Mouse (Mus musculus): ENCODE measurements around the gene Myl3.
A peak's percentile ranks its signal among the peaks of the same experiment; 100 is the strongest.

The Myl3 gene

DNA sequence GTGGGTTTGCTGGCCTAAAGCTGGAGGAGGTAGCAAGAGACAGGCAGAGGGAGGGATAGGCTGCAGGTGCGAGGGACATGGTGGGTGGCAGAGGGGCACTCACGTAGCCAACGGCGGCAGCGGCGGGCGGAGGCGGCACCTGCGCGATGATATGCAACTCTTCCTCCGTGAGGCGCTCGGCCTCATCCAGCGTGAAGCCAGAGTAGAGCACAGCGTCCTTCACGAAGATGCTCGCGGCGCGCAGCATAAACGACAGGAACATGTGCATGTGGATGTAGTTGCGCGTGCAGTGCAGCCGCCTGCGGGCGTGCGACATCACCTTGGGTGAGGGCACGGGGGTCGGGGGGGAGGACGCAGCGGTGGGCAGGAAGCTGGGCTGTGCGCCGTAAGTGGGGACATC is 14.8 kb upstream of the Myl3 start:
- no peak for DNase-seq (ENCODE audit: extremely low read depth, insufficient read length, low spot score)

DNA sequence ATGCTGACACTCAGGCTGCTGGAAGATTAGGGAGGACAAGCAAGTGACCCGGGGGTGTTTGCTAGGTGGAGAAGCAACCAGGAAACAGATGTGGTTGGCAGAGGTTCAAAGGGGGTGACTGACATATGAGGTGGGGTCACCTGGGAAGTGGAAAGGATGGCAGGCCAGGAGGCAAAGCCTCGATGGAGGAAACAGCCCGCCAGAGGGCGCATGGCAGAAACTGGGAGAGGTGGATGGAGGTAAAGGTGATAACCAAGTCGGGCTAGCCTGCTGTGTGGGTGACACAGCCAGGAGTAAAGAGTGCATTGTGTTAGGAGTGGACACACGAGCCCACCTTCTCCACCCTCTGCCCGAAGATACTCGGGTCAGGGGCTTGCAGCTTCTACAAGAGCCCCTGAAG is 11.8 kb upstream of the Myl3 start:
- no peak for DNase-seq (ENCODE audit: extremely low read depth, insufficient read length, low spot score)

DNA sequence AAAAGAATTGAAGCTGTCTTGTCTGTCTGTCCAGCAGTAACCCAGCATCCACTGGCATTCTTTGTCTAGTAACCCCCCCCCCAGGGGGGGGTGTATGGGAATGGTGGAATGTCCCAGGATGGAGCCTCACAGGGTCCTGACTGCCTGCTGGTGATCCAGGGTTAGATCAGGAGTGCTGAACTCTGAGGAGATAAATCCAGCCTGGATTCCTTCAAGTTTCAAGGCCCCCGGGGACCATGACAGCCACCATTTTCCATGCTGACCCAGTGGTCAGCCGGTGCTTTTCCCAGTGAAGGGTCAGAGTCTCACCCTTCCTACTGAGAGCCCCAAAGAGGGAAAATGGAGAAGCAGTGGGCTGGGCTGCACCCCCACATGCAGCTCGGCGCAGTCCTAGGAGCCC is 9.8 kb upstream of the Myl3 start:
- DNase-seq (ENCODE audit: extremely low read depth, insufficient read length, low spot score) = no peak

DNA sequence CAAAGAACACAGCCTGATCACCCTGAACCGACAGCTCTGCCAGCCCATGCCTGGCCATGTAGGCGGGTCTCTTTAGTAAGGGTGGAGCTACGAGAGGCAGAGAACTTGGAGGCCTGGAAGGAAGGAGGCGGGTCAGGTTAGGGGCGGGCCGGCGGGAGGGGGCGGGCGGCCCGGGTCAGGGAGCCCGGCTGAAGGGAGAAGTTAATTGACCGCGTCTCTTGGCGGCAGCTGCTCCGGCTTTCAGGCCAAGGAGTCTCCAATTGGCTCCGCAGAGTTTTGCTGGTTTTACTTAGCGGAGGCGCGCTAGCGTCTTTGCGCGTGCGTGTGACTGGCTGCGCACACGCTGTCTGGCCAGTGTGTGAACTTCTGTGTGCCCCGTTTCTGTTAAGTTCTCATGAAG is 9.0 kb upstream of the Myl3 start:
- peak; percentile 78 for DNase-seq (ENCODE audit: extremely low read depth, insufficient read length, low spot score)

DNA sequence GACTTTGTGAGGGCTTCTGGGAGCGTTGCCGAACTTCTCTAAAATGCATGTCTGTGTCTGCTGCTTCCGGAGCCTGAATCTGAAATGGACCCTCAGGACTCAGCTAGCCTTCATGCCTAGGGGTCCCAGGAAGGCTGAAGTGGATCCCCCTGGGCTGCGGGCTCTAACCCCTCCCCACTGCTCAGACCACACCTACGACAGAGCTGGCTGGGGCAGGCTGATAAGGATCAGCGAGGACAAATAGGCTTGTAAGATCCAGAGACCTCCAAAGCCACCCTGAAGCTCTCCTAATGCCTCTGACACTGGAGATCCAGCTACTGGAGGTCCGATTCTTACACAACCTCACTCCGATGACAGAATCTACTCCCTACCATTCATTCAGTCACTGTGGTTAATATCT is 8.6 kb upstream of the Myl3 start:
- no peak for DNase-seq (ENCODE audit: extremely low read depth, insufficient read length, low spot score)

DNA sequence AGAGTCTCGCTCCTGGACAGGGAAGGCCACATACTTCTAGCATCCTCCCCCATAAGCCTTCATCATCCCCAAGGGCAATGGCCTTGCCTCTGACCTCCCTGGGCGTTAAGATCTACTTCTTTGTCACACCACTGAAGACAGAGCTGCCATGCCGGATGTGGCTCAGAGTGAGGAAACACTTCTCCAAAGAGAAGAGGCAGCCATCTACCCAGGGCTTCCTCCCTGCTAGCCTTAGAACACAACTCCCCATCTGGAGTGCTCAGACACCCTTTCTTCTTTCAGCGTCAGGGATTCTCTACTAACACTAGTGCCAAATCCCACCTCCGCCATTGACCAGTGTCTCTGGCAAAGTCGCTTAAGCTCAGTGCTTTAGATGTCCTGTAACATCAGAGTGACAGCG is 7.5 kb upstream of the Myl3 start:
- no peak for DNase-seq (ENCODE audit: extremely low read depth, insufficient read length, low spot score)

DNA sequence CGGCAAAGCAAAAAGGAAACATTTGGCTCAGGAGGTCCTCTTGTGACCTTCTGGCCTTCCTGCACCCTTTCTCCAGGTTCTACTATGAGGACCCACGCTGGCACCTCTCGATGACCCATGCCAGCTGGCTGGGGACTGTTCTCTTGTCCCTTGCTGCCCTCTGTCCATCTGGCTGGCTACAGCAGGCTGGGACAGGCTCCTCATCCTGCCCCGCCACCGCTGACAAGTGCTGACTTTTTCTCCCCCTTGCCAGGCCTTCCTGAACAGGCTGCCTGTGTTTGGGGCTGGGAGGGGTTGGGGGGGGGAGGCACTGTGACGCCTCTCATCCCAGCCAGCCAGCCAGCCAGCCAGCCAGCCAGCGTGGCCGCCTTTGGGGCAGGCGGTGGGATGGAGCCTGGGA is 5.3 kb upstream of the Myl3 start:
- no peak for DNase-seq (ENCODE audit: extremely low read depth, insufficient read length, low spot score)

DNA sequence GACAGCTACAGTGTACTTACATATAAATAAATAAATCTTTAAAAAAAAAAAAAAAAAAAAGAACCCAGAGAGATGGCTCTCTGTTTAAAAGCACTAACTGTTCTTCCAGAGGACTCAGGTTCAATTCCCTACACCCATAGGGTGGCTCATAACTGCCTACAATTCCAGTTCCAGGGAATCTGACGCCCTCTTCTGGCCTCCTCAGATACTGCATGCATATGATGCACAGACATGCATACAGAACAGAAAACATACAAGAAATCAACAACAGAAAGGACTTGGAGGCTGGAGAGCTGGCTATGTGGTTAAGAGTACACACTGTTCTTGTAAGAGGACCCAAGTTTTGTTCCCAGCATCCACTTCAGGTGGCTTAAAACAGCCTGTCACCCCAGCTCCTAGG is 3.6 kb upstream of the Myl3 start:
- no peak for DNase-seq (ENCODE audit: extremely low read depth, insufficient read length, low spot score)

DNA sequence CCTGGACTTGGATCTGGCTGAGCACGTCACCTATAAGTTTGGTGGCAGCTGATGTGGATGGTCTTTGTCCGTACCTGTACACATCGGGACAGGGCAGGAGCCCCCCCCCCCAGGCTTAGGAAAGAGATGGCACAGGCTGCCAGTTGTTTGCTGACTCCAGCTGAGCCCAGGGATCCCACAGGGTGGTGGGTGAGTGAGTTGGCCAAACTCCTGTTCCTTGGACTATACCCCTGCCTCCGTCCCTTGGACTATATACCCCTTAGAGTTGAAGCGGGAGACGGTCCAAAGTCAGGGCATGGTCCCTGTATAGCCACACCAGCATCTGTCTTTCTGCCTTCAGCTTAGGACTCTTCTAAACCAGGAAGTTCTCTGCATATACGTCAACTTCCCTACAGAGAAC is 1.7 kb upstream of the Myl3 start:
- no peak for DNase-seq (ENCODE audit: extremely low read depth, insufficient read length, low spot score)

DNA sequence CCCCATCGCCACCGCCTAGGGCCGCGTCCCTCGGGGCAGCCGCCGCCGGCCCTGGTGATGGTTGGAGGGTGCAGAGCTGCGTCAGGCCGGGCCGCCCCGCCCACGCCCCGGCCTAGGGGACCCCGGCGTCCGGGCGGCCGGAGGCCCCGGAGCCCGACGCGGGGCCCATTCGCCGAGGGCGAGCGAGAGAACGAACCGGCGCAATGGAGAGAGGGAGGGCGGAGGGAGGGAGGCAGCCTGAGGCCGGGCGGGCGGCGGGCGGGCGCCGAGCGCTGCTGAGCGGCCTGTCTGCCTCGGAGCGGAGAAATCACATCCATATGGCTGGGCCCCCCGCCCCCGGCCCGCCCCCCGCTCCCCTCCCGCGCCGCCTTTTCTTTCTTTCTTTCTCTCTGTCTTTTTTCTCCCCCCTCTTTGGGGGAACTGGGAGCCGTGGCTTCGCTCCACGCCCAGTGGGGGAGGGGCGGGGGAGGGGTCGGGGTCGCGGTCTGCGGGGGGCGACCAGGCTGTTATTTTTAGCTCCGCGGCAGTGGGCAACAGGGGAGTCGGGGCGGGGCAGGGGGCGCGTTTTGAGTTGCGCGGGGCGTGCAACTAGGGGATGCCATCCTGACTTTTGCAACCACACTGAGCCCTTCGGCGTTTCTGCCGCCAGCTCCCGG is 762 bp downstream of the Myl3 start:
- no peak for DNase-seq (ENCODE audit: extremely low read depth, insufficient read length, low spot score)

DNA sequence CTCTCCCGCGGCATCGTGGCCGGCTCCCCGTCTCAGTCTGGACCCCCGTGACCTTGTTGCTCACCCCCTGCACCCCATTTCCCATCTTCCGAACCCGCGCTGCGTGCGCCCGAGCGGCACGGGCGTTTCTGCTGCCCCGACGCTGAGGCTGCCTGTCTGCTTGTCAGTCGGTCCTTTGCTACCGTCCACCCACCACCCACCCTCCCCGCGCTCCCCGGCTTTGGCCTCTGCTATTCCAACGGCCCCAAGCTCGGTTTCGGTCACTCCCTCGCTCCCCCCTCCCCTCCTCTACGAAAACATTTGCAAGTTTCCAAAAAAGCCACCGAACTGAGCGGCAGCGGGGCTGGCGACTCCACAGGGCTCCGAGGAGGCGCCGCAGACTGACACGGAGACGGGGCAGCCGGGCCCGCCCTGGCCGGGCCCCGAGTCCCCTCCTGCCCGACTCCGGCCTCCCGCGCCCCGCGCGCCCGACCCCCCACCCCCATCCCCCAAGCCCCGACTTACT is 1.3 kb downstream of the Myl3 start:
- DNase-seq (ENCODE audit: extremely low read depth, insufficient read length, low spot score) = no peak

DNA sequence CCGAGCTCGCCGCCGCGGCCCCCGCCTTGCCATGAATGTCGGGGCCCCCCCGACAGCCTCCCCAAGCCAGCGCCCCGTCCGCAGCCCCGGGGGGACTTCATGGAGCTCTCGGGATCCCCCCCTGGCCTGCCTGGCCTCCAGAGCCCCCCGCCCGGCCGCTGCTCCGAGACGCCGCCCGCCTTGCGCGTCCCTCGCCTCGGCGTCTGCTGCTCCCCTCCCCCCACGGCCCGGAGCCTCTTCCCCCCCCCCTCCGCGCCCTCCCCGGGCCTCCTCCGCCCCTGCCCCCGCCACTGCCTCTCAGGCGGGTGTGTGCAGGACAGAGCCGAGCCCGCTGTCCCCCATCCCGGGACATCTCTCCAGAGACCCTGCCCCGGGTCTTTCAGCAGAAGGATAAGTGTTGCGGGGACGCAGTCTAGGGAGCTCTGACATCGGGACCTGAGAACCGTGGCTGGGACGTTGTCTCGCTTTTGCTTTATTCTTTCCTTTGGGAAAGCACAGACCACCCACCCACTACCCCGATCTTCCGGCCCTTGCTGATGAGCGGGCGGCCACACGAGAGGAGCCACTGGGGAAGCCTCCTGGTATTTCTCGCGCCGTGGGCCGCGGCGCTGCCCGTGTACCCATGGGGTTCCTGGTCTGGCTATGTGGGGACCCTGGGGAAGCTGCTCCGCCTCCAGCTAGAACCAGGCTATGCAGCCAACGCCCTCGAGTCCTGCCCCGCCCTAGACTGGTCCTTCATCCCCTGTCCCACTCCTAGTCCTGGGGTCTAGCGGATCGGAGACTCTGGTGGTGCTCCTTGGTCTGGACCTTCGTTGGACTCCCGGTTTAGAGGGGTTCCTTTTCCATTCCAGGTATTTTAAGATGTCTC is 2.0 kb downstream of the Myl3 start:
- no peak for DNase-seq (ENCODE audit: extremely low read depth, insufficient read length, low spot score)

DNA sequence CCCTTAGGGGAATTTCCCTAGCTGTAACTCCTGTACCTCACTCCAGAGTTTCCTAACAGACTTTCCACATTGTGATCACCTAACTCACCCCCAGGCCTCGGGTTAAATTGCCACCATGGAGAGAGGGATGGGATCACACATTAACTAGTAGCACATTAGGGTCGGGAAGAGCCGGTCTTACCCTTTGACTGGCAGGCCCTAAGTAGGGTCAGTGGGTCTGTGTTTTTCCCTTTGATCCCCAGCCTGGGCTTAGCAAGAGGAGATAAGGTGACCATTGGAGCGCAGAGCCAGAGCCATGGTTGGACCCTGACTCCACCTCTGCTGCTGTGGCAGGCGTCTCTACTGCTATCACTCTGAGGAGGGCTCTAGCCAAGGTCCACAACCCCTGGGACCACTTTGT is 4.1 kb downstream of the Myl3 start:
- no peak for DNase-seq (ENCODE audit: extremely low read depth, insufficient read length, low spot score)

DNA sequence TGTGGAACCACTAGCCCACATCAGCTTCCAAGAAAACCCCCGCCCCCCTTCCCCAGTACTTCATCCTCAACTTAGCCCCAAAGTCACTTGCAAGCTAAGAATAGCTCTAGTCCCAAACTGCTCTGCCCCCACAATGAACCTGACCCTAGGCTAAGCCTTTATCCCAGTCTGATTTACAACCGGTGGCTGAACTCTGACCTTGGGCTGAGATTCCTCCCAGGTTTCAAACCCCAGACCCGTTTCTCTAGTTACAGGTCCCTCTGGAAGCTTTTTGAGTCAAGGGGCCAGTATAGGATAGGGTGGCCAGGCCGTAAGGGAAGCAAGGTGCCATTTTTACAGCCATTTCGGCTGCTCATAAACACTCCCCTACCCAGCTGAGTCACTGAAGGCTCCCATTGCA is 4.6 kb downstream of the Myl3 start:
- no peak for DNase-seq (ENCODE audit: extremely low read depth, insufficient read length, low spot score)

DNA sequence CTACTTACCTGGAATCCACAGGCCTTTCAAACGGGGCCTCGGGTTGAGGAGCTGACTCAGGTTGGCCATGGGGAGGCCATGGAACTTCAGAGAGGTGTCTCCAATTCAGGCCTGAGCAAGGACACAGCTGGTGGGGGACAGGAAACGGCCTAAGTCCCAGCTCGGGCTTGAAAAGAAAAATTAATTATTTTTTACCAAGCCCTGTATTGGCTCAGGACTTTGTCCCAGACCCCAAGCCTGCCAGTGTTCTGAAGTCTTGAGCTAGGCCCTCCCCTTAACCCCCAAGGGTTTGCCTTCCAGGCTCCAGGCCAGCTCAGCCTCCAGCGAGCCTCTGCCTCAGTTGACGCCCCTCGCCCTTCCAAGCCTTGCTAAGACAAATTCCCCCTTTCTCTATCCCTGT is 5.3 kb downstream of the Myl3 start, which contains the start of gene Pth1r:
Gene Pth1r, minus strand, starts transcription at position 185 of the 400 bp plus-strand sequence.
- DNase-seq (ENCODE audit: extremely low read depth, insufficient read length, low spot score) = no peak

DNA sequence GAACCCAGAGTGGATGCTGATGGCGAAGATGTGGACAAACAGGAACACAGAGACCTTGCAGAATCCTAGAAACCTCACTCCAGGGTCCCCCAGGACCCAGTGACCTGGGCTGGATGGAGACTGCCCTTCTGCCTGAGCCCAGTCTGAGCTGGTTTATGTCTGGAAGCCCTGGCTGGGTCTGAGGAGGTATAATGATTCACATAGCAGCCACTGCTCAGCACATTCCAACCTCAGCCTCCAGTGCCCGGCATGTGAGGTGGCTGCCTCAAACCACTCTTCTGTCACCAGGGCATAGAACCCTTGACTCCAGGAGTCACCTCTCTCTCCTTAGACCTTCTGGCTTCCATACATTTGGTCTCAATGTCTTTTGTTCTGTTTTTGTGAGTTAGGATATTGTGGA is 6.8 kb downstream of the Myl3 start:
- DNase-seq (ENCODE audit: extremely low read depth, insufficient read length, low spot score) = no peak

DNA sequence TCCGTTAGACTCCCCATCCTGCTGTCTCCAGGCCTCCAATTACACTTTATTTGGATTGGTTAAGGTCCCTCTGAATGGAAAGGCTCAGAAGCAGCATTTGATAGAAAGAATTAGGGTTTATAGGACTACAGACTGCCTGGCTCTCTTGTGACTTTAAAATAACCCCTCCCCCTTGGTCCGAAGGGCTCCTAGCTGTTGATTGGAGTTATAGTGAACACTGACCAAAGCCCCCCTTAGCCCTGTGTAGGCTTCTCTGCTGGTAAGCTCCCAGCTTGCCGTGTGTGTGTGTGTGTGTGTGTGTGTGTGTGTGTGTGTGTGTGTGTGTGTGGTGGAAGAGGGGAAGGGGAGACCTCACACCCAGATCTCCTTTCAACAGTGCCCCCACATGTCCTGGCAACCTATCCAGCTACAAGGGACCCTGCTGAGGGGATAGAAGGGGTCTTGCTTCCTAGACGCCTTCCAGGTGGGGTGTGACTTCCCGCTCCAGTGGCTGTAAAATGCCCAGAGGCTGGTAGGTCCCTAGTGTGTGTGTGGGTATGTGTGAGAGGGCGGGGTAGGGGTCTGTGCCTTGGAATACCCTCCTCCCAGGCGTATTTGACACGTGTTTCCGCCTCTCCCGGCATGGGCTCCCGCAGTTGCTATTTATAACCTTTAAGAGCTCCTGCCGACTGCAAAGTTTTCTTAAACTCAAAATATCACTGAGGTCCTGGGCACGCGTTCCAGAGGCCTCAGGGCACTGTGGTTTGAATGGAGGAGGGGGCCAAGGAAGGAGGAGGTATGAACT is 8.9 kb downstream of the Myl3 start:
- DNase-seq (ENCODE audit: extremely low read depth, insufficient read length, low spot score) = no peak

DNA sequence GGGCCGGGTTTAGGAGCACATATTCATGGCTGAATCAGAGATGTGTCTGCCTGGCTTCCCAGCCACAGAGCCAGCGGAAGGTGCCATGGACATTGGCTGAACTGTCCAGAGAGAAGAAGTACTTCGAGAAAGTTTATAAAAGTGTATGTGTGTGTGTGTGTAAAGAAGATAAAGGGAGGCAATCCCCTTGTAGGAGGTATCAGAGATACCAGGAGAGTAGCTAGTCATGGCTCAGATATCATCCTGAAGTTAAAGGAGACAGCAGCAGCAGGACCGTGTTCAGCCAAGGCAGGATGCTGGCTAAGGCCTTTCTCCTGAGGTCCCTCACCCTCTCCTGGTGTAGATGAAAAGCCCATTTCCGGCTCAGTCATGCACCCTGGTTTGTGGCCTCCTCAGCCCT is 9.8 kb downstream of the Myl3 start:
- DNase-seq (ENCODE audit: extremely low read depth, insufficient read length, low spot score) = no peak

DNA sequence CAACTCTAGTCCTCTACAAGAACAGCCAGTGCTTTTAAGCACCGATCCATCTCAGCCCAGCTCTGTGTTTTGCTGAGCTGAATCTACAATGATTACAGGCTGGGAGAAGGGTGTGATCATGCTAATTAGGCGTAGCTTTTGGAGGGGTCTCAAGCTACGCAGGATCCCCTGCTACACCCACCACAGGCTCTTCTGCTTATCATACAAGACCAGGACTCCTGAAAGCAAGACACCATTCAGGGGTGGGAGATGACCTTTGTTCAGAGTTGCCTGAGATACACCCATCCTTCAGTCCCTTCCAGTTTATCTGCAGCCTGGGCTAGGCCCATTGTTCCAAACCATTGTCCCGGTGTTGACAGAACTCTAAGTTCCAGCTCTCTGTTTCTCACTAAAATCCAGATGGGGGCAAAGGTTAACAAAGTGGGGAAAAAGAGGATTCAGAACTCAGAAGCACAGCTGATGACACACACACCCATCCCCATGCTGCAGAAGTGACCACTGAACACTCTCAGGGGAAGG is 11.3 kb downstream of the Myl3 start:
- no peak for DNase-seq (ENCODE audit: extremely low read depth, insufficient read length, low spot score)

DNA sequence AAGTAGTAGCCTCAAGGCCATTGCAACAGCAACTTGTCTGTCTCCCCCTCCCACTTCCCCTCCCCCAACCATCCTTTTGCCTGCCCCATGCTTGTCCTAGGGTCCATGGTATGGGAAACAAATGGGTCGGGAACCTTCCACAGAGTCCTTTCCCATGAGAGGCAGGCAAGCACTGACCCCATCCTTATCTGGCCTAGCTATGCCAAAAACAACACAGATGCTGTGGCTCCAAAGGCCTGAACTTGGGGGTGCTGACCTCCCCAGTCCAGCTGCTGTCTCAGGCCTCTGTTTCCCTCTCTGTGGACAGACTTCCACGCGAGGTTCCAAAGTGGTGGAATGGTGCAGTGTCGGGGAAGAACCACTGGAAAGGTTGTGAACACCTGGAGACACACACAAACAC is 12.1 kb downstream of the Myl3 start:
- no peak for DNase-seq (ENCODE audit: extremely low read depth, insufficient read length, low spot score)

DNA sequence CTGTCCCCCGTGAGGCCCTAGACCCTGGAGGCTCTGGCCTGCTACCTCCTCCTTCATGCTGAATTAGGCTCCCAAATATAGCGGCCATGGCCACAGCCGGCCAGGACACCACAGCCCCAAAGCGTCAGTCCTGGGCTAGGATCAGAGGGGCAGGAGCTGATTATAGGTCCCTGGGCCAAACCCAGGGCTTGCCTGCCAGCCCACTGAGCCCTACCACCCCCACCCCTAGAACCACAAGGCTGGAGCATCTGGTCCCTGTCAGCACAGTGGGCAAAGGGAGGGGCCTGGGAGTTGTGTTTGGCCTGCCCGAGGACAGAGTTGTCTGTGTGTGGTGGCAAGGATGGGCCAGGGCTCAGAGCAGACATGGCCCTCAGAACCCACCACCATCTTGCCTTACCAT is 16.2 kb downstream of the Myl3 start:
- DNase-seq (ENCODE audit: extremely low read depth, insufficient read length, low spot score) = no peak

Data from 3134 (cell line).